Mouse (Mus musculus): ENCODE measurements around the gene Gpsm1.
"Not testable (repeated sequence)": the region's sequence is repeated elsewhere in the genome, so short reads cannot be mapped to it uniquely, and the experiment has no call there.

The Gpsm1 gene

GRCm38 (mm10) chr2:26380871-26381270, 65.6 kb downstream of the Gpsm1 start:
- not testable (repeated sequence) for DNase-seq

- DNase-seq = no peak
Measured at GRCm38 (mm10) chr2:26387713-26388112, 72.4 kb downstream of the Gpsm1 start.

- no peak for DNase-seq
Measured at GRCm38 (mm10) chr2:26388682-26389153, 73.4 kb downstream of the Gpsm1 start.

- DNase-seq = peak; percentile 90
Measured at GRCm38 (mm10) chr2:26389154-26389690, 73.9 kb downstream of the Gpsm1 start, which contains the start of the genes Entr1 and Pmpca. Entr1 (minus strand) TSS chr2:26389316. Pmpca (plus strand) TSS chr2:26389339.

- no peak for DNase-seq
Measured at GRCm38 (mm10) chr2:26390954-26391353, 75.6 kb downstream of the Gpsm1 start.

GRCm38 (mm10) chr2:26391617-26392016, 76.3 kb downstream of the Gpsm1 start:
- DNase-seq = no peak
